Mouse (Mus musculus) forebrain, postnatal 0 days (tissue): ENCODE data around the gene Syk. TPM values are rescaled to one million over a fixed set of nuclear protein-coding genes. Genes with fewer than 3 reads are reported as not detected.

Experiments
- ATAC-seq: fragments of 200-750 bp; cut with Nextera tagmentation; 2 replicates; pipeline ENCODE4 v1.8.0; 2017; ENCODE audit warnings: mild to moderate bottlenecking, moderate library complexity
- DNase-seq: peaks from one replicate; pipeline ENCODE4 v3.0.0-alpha.2; 2015
- H3K27ac ChIP-seq: fragments of 300-500 bp; sonication (generic); 2 replicates; pipeline ENCODE4 v1.5.1; 2014; ENCODE audit warnings: low read depth, mild to moderate bottlenecking, antibody characterized with exemption, low read length, moderate library complexity, mixed read lengths
- H3K27me3 ChIP-seq: fragments of 300-500 bp; sonication (generic); 2 replicates; pipeline ENCODE4 v1.6.1; 2014; ENCODE audit warnings: mild to moderate bottlenecking, low read length, mixed read lengths; ENCODE audit not compliant: insufficient read depth
- H3K36me3 ChIP-seq: fragments of 300-500 bp; sonication (generic); 2 replicates; pipeline ENCODE4 v1.6.1; 2014; ENCODE audit warnings: mild to moderate bottlenecking, moderate library complexity; ENCODE audit not compliant: insufficient read depth
- H3K4me1 ChIP-seq: fragments of 300-500 bp; sonication (generic); 2 replicates; pipeline ENCODE4 v1.6.1; 2014; ENCODE audit warnings: antibody characterized with exemption; ENCODE audit not compliant: insufficient read depth
- H3K4me2 ChIP-seq: fragments of 300-500 bp; sonication (generic); 2 replicates; pipeline ENCODE4 v1.6.1; 2014; ENCODE audit warnings: low read depth, mild to moderate bottlenecking, moderate library complexity
- H3K4me3 ChIP-seq: fragments of 300-500 bp; sonication (generic); 2 replicates; pipeline ENCODE4 v1.5.1; 2014; ENCODE audit warnings: low read depth, low read length, mixed read lengths
- H3K9ac ChIP-seq: fragments of 300-500 bp; sonication (generic); 2 replicates; pipeline ENCODE4 v1.6.1; 2014; ENCODE audit warnings: mild to moderate bottlenecking
- H3K9me3 ChIP-seq: fragments of 300-500 bp; sonication (generic); 2 replicates; pipeline ENCODE4 v1.6.1; 2016; ENCODE audit warnings: low read length
- CTCF ChIP-seq: sonication (generic); IDR thresholded peaks from 2 replicates; pipeline ENCODE4 v1.5.1; 2016; ENCODE audit warnings: antibody characterized with exemption, control low read depth, low read depth
- WGBS: fragments of 180-500 bp; shearing (Covaris S2); extraction: QIAGEN DNeasy Blood & Tissue Kit; methylation state at CpG from one replicate; pipeline ENCODE4 v1.1.7; 2014; 5-methylcytosine and 5-hydroxymethylcytosine counted together
- polyA plus RNA-seq: library from polyadenylated mRNA; unstranded; fragments of >200 nt; fragmentation: Nextera tagmentation; extraction: Ambion mirVana; gene quantifications from 2 replicates; pipeline ENCODE4 v1.2.1, GENCODE M21; 2015
- total RNA-seq: library from RNA; depleted of rRNA; stranded (reverse); fragments of >200 nt; gene quantifications from 2 replicates; pipeline ENCODE4 v1.2.3, GENCODE M21; 2014

Gene Syk
- total and polyA plus RNA-seq, 2 experiments from 2014 or later, result 1.6 to 4.5 TPM

DNA sequence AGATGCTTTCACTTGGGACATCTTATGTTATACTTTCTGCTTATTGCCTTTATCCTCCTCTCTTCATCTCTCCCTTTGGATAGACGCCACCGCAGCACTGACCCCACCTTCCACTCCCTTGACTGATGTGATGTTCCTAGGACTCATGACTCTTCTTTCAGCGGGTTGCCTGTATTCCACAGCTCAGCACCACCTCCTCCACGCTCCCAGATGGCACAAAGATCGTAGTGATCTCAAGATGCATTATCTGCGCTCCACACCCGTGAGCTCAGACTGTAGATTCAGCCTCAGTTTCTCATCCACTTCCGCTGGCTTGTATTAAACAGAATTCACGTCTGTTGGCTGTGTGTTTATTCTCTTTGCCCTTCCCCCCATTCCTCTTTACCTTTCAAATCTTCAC, 28.3 kb upstream of the Syk start:
- 93% methylated on average over 9 of the region's 9 CpGs for whole genome bisulfite sequencing
- H3K27ac ChIP-seq, result no peak overlapping the region
- ATAC-seq (no peak), DNase-seq (no peak)
- no peaks in the 10 kb centered on the region for H3K36me3 ChIP-seq
- TF ChIP-seq CTCF, result no peak
- H3K4me3 ChIP-seq, result no peak overlapping the region
- no peak overlapping the region for H3K4me2 ChIP-seq
- H3K27me3 ChIP-seq, result no peaks in the 10 kb centered on the region
- no peak overlapping the region for H3K9ac ChIP-seq
- no peaks in the 10 kb centered on the region for H3K4me1 ChIP-seq
- H3K9me3 ChIP-seq, result no peaks in the 10 kb centered on the region

DNA sequence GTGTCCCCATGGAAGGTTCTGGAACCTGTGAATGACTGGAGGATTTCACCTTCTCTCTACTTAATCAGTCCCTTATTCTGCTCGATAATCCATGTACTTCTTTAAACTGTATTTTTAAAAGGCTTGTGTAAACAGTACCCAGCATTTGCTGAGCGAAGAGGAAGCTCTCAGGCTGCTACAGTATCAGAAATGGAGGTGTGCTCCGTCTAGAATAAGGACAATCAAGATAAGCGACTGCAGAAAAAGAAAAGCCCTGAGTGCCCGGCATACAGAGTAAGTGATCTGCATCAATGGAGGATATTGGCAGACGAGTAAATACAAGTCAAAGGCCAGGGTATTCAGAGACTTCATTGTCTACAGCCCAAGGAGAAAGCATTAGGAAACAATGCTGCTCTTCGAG, 25.6 kb upstream of the Syk start:
- ATAC-seq (no peak), DNase-seq (no peak)
- no peaks in the 10 kb centered on the region for H3K27me3 ChIP-seq
- no peaks in the 10 kb centered on the region for H3K9me3 ChIP-seq
- H3K4me3 ChIP-seq, result no peak overlapping the region
- TF ChIP-seq CTCF, result no peak
- no peaks in the 10 kb centered on the region for H3K36me3 ChIP-seq
- WGBS, result 67% methylated on average over 7 of the region's 7 CpGs
- no peak overlapping the region for H3K4me2 ChIP-seq
- H3K27ac ChIP-seq, result no peak overlapping the region
- H3K9ac ChIP-seq, result no peak overlapping the region
- H3K4me1 ChIP-seq, result peaks cover 12% of the 10 kb centered on the region; the same call in 1 of the 2 replicates

- H3K9ac ChIP-seq, result no peak overlapping the region
- H3K4me2 ChIP-seq, result no peak overlapping the region
- H3K4me3 ChIP-seq, result no peak overlapping the region
- peaks cover 14% of the 10 kb centered on the region; the same call in 1 of the 2 replicates for H3K4me1 ChIP-seq
- no peaks in the 10 kb centered on the region for H3K27me3 ChIP-seq
- no peaks in the 10 kb centered on the region for H3K9me3 ChIP-seq
- H3K36me3 ChIP-seq, result no peaks in the 10 kb centered on the region
- no peak for DNase-seq
- H3K27ac ChIP-seq, result peak overlapping the region; percentile 23; the same call in 1 of the 2 replicates
- 58% methylated on average over 8 of the region's 8 CpGs for WGBS
- no peak for TF ChIP-seq CTCF
- ATAC-seq, result no peak
Measured at GRCm38 (mm10) chr13:52561367-52562165, 21.4 kb upstream of the Syk start.

- H3K9ac ChIP-seq, result no peak overlapping the region
- H3K9me3 ChIP-seq, result no peaks in the 10 kb centered on the region
- no peak overlapping the region; the same call in 1 of the 2 replicates for H3K27ac ChIP-seq
- H3K4me1 ChIP-seq, result peaks cover 14% of the 10 kb centered on the region; the same call in 1 of the 2 replicates
- peak; percentile 89 for ATAC-seq
- no peak overlapping the region for H3K4me2 ChIP-seq
- no peaks in the 10 kb centered on the region for H3K27me3 ChIP-seq
- no peak for TF ChIP-seq CTCF
- no peaks in the 10 kb centered on the region for H3K36me3 ChIP-seq
- 5% methylated on average over 4 of the region's 4 CpGs for WGBS
- peak; percentile 54 for DNase-seq
- no peak overlapping the region for H3K4me3 ChIP-seq
Measured at GRCm38 (mm10) chr13:52562166-52562571, 20.8 kb upstream of the Syk start.

DNA sequence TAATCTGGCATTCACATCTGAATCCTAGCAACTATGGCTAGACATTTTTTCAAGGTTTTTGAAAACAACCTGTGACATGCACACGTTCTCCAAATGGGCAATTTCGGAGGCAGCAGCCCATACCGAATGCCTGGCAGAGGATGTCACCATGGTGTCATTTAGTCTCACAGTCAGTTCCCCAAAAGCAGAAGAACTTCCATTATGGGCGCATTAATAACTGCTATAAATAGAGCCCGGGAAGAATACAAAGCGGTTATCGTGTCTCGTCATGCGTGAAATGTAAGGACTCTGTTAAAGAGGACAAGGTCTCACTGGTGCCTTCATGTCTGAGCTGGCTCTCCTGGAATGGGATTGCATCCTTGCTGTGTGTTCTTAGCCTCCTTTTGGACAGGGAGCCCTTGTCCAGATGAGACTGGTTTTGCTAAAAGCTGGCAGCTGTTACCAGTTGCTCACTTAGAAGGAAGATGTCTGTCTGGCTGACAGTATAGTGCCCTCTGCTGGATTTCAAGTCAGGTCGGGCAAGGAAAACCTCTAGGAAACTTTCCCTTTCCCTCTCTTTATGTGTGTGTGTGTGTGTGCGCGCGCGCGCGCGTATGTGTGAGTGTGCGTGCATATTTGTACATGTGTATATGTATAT, 17.8 kb upstream of the Syk start:
- Histone ChIP-seq H3K9ac (no peak overlapping the region), H3K4me1 (peaks cover 14% of the 10 kb centered on the region; the same call in 1 of the 2 replicates), H3K27ac (no peak overlapping the region), H3K36me3 (no peaks in the 10 kb centered on the region), H3K4me2 (no peak overlapping the region), H3K27me3 (no peaks in the 10 kb centered on the region), H3K9me3 (no peaks in the 10 kb centered on the region), H3K4me3 (no peak overlapping the region)
- DNase-seq, result peak; percentile 69
- 58% methylated on average over 18 of the region's 18 CpGs for WGBS
- TF ChIP-seq CTCF, result peak; percentile 76
- ATAC-seq, result peak; percentile 33; the same call in 1 of the 2 replicates

GRCm38 (mm10) chr13:52566188-52566760, 16.7 kb upstream of the Syk start:
- 93% methylated on average over 9 of the region's 9 CpGs for WGBS
- no peaks in the 10 kb centered on the region for H3K9me3 ChIP-seq

GRCm38 (mm10) chr13:52566777-52567176, 16.2 kb upstream of the Syk start:
- Histone ChIP-seq H3K27ac (no peak overlapping the region), H3K36me3 (no peaks in the 10 kb centered on the region), H3K4me2 (no peak overlapping the region), H3K4me3 (no peak overlapping the region), H3K27me3 (no peaks in the 10 kb centered on the region), H3K9me3 (no peaks in the 10 kb centered on the region), H3K9ac (no peak overlapping the region), H3K4me1 (peaks cover 7% of the 10 kb centered on the region; the same call in 1 of the 2 replicates)
- 82% methylated on average over 7 of the region's 7 CpGs for WGBS
- no peak for DNase-seq
- no peak for ATAC-seq
- TF ChIP-seq CTCF, result no peak

More at GRCm38 (mm10) chr13:52566188-52566760, 16.7 kb upstream of the Syk start:
- no peaks in the 10 kb centered on the region for H3K36me3 ChIP-seq
- H3K4me2 ChIP-seq, result no peak overlapping the region
- no peak overlapping the region for H3K27ac ChIP-seq
- no peak for TF ChIP-seq CTCF
- H3K27me3 ChIP-seq, result no peaks in the 10 kb centered on the region
- peaks cover 10% of the 10 kb centered on the region; the same call in 1 of the 2 replicates for H3K4me1 ChIP-seq
- H3K9ac ChIP-seq, result no peak overlapping the region
- ATAC-seq, result no peak
- no peak overlapping the region for H3K4me3 ChIP-seq
- no peak for DNase-seq
